Mouse (Mus musculus): ENCODE results near the gene Gpat2. TPM values are rescaled to one million over a fixed set of nuclear protein-coding genes. Genes with fewer than 3 reads are reported as not detected.
A peak's percentile ranks its signal among the peaks of the same experiment; 100 is the strongest.

Gpat2 gene
- total RNA-seq (2014; rRNA removed) = 0.42 TPM in 1 of 2 replicates, not detected in the other
- 0.21 and 0.28 TPM in 2 replicates for polyA plus RNA-seq (2015; fragmentation: Nextera tagmentation; extraction: Ambion mirVana)

- Histone ChIP-seq H3K9ac (replicated peaks; ENCODE audit: low read length) (no peak within 1 kb of the TSS), H3K4me1 (ENCODE audit: insufficient read depth, low read length) (no peaks in the 10 kb centered on the region), H3K36me3 (ENCODE audit: insufficient read depth, low read length) (no peaks in the 10 kb centered on the region), H3K4me2 (ENCODE audit: low read depth, low read length) (no peak within 1 kb of the TSS), H3K27me3 (ENCODE audit: insufficient read depth, low read length) (no peaks in the 10 kb centered on the region), H3K9me3 (ENCODE audit: low read length) (no peaks in the 10 kb centered on the region), H3K27ac (no peak within 1 kb of the TSS), H3K4me3 (ENCODE audit: low read length) (no peak within 1 kb of the TSS)
- 86% methylated on average over 17 of the region's 17 CpGs for WGBS
- no peak for TF ChIP-seq CTCF (IDR thresholded peaks at IDR 0.05; ENCODE audit: low read depth)
- no peak for DNase-seq (ENCODE audit: low spot score)
- ATAC-seq = no peak
These were observed at the start of gene Gpat2 for GRCm38 (mm10) chr2:127424977-127425376. TSS of gene Gpat2 (plus strand) at chr2:127425199.

- TF ChIP-seq CTCF (IDR thresholded peaks at IDR 0.05; ENCODE audit: low read depth) = peak; percentile 61
These were observed 49.1 kb upstream of the Gpat2 start for GRCm38 (mm10) chr2:127375759-127376341.

GRCm38 (mm10) chr2:127376423-127377051 is 48.5 kb upstream of the Gpat2 start:
- H3K4me2 ChIP-seq (ENCODE audit: low read depth, low read length) = no peak overlapping the region
- ATAC-seq (no peak), DNase-seq (ENCODE audit: low spot score) (no peak)
- no peak overlapping the region for H3K9ac ChIP-seq (replicated peaks; ENCODE audit: low read length)
- 86% methylated on average over 6 of the region's 6 CpGs for WGBS
- H3K27me3 ChIP-seq (ENCODE audit: insufficient read depth, low read length) = no peaks in the 10 kb centered on the region
- H3K4me3 ChIP-seq (ENCODE audit: low read length) = no peak overlapping the region
- no peak for TF ChIP-seq CTCF (IDR thresholded peaks at IDR 0.05; ENCODE audit: low read depth)
- no peak overlapping the region for H3K27ac ChIP-seq
- H3K9me3 ChIP-seq (ENCODE audit: low read length) = no peaks in the 10 kb centered on the region
- no peaks in the 10 kb centered on the region for H3K36me3 ChIP-seq (ENCODE audit: insufficient read depth, low read length)
- H3K4me1 ChIP-seq (ENCODE audit: insufficient read depth, low read length) = peaks cover 6% of the 10 kb centered on the region

More at GRCm38 (mm10) chr2:127375759-127376341, 49.1 kb upstream of the Gpat2 start:
- peak; percentile 50; the same call in 1 of the 2 replicates for ATAC-seq
- H3K4me1 ChIP-seq (ENCODE audit: insufficient read depth, low read length) = peaks cover 6% of the 10 kb centered on the region
- no peak overlapping the region for H3K9ac ChIP-seq (replicated peaks; ENCODE audit: low read length)
- no peaks in the 10 kb centered on the region for H3K36me3 ChIP-seq (ENCODE audit: insufficient read depth, low read length)
- no peak overlapping the region for H3K27ac ChIP-seq
- peak; percentile 20 for DNase-seq (ENCODE audit: low spot score)
- no peaks in the 10 kb centered on the region for H3K9me3 ChIP-seq (ENCODE audit: low read length)
- H3K27me3 ChIP-seq (ENCODE audit: insufficient read depth, low read length) = no peaks in the 10 kb centered on the region
- H3K4me2 ChIP-seq (ENCODE audit: low read depth, low read length) = no peak overlapping the region
- no peak overlapping the region for H3K4me3 ChIP-seq (ENCODE audit: low read length)
- WGBS = 37% methylated on average over 7 of the region's 7 CpGs

GRCm38 (mm10) chr2:127377942-127378610 is 46.9 kb upstream of the Gpat2 start:
- Histone ChIP-seq H3K9ac (replicated peaks; ENCODE audit: low read length) (no peak overlapping the region), H3K4me3 (ENCODE audit: low read length) (no peak overlapping the region), H3K36me3 (ENCODE audit: insufficient read depth, low read length) (no peaks in the 10 kb centered on the region), H3K4me2 (ENCODE audit: low read depth, low read length) (no peak overlapping the region), H3K27ac (no peak overlapping the region), H3K4me1 (ENCODE audit: insufficient read depth, low read length) (peaks cover 6% of the 10 kb centered on the region), H3K27me3 (ENCODE audit: insufficient read depth, low read length) (no peaks in the 10 kb centered on the region), H3K9me3 (ENCODE audit: low read length) (no peaks in the 10 kb centered on the region)
- peak; percentile 29 for DNase-seq (ENCODE audit: low spot score)
- ATAC-seq = peak; percentile 69
- 48% methylated on average over 7 of the region's 7 CpGs for WGBS
- TF ChIP-seq CTCF (IDR thresholded peaks at IDR 0.05; ENCODE audit: low read depth) = no peak

GRCm38 (mm10) chr2:127378611-127378990 is 46.4 kb upstream of the Gpat2 start:
- no peak for DNase-seq (ENCODE audit: low spot score)

GRCm38 (mm10) chr2:127379250-127379649 is 45.7 kb upstream of the Gpat2 start:
- Histone ChIP-seq H3K27ac (no peak overlapping the region), H3K36me3 (ENCODE audit: insufficient read depth, low read length) (no peaks in the 10 kb centered on the region), H3K9me3 (ENCODE audit: low read length) (no peaks in the 10 kb centered on the region), H3K4me3 (ENCODE audit: low read length) (no peak overlapping the region), H3K27me3 (ENCODE audit: insufficient read depth, low read length) (no peaks in the 10 kb centered on the region), H3K9ac (replicated peaks; ENCODE audit: low read length) (no peak overlapping the region), H3K4me1 (ENCODE audit: insufficient read depth, low read length) (peaks cover 6% of the 10 kb centered on the region), H3K4me2 (ENCODE audit: low read depth, low read length) (no peak overlapping the region)
- no peak for DNase-seq (ENCODE audit: low spot score)
- ATAC-seq = no peak
- 58% methylated on average over 3 of the region's 3 CpGs for WGBS
- TF ChIP-seq CTCF (IDR thresholded peaks at IDR 0.05; ENCODE audit: low read depth) = no peak

More at GRCm38 (mm10) chr2:127378611-127378990, 46.4 kb upstream of the Gpat2 start:
- Histone ChIP-seq H3K9me3 (ENCODE audit: low read length) (no peaks in the 10 kb centered on the region), H3K4me3 (ENCODE audit: low read length) (no peak overlapping the region), H3K4me2 (ENCODE audit: low read depth, low read length) (no peak overlapping the region), H3K27me3 (ENCODE audit: insufficient read depth, low read length) (no peaks in the 10 kb centered on the region), H3K4me1 (ENCODE audit: insufficient read depth, low read length) (peaks cover 6% of the 10 kb centered on the region), H3K9ac (replicated peaks; ENCODE audit: low read length) (no peak overlapping the region), H3K36me3 (ENCODE audit: insufficient read depth, low read length) (no peaks in the 10 kb centered on the region), H3K27ac (no peak overlapping the region)
- no peak for TF ChIP-seq CTCF (IDR thresholded peaks at IDR 0.05; ENCODE audit: low read depth)
- ATAC-seq = peak; percentile 44; the same call in 1 of the 2 replicates
- WGBS = 58% methylated on average over 7 of the region's 7 CpGs
